Mouse (Mus musculus) kidney, embryonic 14.5 days (tissue): ENCODE results near the gene Lix1l. TPM values are rescaled to one million over a fixed set of nuclear protein-coding genes. Genes with fewer than 3 reads are reported as not detected.

ENCODE experiments used
- ATAC-seq: fragments of 200-750 bp; cut with Nextera tagmentation; 2 replicates; pipeline ENCODE4 v1.8.0; 2017; ENCODE audit warnings: moderate number of reproducible peaks, mild to moderate bottlenecking, moderate TSS enrichment, moderate library complexity; ENCODE audit not compliant: low FRiP score, low TSS enrichment
- H3K27ac ChIP-seq: fragments of 300-500 bp; sonication (generic); 2 replicates; pipeline ENCODE4 v1.5.1; 2014; ENCODE audit warnings: low read depth, mild to moderate bottlenecking, low read length, moderate library complexity, mixed read lengths
- H3K27me3 ChIP-seq: fragments of 300-500 bp; sonication (generic); 2 replicates; pipeline ENCODE4 v1.6.1; 2014; ENCODE audit warnings: mild to moderate bottlenecking, low read length; ENCODE audit not compliant: control insufficient read depth, insufficient read depth
- H3K36me3 ChIP-seq: fragments of 300-500 bp; sonication (generic); 2 replicates; pipeline ENCODE4 v1.6.1; 2014; ENCODE audit warnings: low read length, mixed read lengths; ENCODE audit not compliant: control insufficient read depth, insufficient read depth
- H3K4me1 ChIP-seq: fragments of 300-500 bp; sonication (generic); 2 replicates; pipeline ENCODE4 v1.6.1; 2014; ENCODE audit warnings: low read length, mixed read lengths; ENCODE audit not compliant: control insufficient read depth, insufficient read depth
- H3K4me2 ChIP-seq: fragments of 300-500 bp; sonication (generic); replicated peaks from 2 replicates; pipeline ENCODE4 v1.6.1; 2014; ENCODE audit warnings: low read depth, mild to moderate bottlenecking, low read length
- H3K4me3 ChIP-seq: fragments of 300-500 bp; sonication (generic); 2 replicates; pipeline ENCODE4 v1.5.1; 2014; ENCODE audit warnings: mild to moderate bottlenecking, low read length
- H3K9ac ChIP-seq: fragments of 300-500 bp; sonication (generic); 2 replicates; pipeline ENCODE4 v1.6.1; 2014; ENCODE audit warnings: low read depth, mild to moderate bottlenecking, low read length, moderate library complexity
- H3K9me3 ChIP-seq: fragments of 300-500 bp; sonication (generic); 2 replicates; pipeline ENCODE4 v1.6.1; 2016; ENCODE audit warnings: low read length; ENCODE audit not compliant: control insufficient read depth
- WGBS: fragments of 180-500 bp; shearing (Covaris S2); extraction: QIAGEN DNeasy Blood & Tissue Kit; methylation state at CpG from one replicate; pipeline ENCODE4 v1.1.7; 2014; 5-methylcytosine and 5-hydroxymethylcytosine counted together
- polyA plus RNA-seq: library from polyadenylated mRNA; unstranded; fragments of >200 nt; fragmentation: Nextera tagmentation; extraction: Ambion mirVana; gene quantifications from 2 replicates; pipeline ENCODE4 v1.2.1, GENCODE M21; 2014

The Lix1l gene
- 5.8 and 7.0 TPM in 2 replicates for polyA plus RNA-seq

- H3K27ac ChIP-seq: peak within 1 kb of the TSS; percentile 88; the same call in 1 of the 2 replicates
- no peaks in the 10 kb centered on the region for H3K9me3 ChIP-seq
- H3K4me3 ChIP-seq: peak within 1 kb of the TSS; percentile 65
- peak within 1 kb of the TSS; percentile 86 for H3K4me2 ChIP-seq
- under 1% methylated on average over 27 of the region's 27 CpGs for WGBS
- no peaks in the 10 kb centered on the region for H3K36me3 ChIP-seq
- ATAC-seq: peak; percentile 95
- H3K9ac ChIP-seq: peak within 1 kb of the TSS; percentile 81
- peaks cover 35% of the 10 kb centered on the region for H3K4me1 ChIP-seq
- H3K27me3 ChIP-seq: peaks cover 28% of the 10 kb centered on the region
Observed at GRCm38 (mm10) chr3:96600639-96601250, at the start of gene Lix1l. Lix1l (plus strand) TSS chr3:96601149.

DNA sequence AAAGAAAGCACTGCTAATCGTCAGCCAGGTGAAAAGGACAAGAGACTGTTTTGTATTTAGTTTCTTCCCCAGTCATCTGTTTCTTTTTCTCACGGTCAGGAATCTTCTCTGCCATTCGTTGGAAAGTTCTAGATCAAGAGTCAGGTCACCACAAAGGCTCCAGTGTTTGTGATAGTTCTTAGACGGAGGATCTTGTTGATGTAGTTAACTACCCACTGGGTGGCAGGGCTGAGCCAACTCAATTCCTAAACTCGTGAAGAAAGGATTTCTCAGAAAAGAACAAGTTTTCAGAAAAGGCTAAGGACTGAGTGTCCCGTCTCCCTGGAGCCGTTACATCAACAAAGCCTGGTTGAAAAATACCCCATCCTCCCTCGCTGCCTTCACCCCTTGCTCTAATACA, 49.7 kb upstream of the Lix1l start:
- Histone ChIP-seq H3K4me2 (no peak overlapping the region), H3K4me3 (no peak overlapping the region), H3K36me3 (no peaks in the 10 kb centered on the region), H3K27ac (no peak overlapping the region), H3K9me3 (no peaks in the 10 kb centered on the region), H3K9ac (no peak overlapping the region), H3K4me1 (peaks cover 12% of the 10 kb centered on the region), H3K27me3 (no peaks in the 10 kb centered on the region)
- WGBS: 11% methylated on average over 8 of the region's 8 CpGs
- no peak for ATAC-seq

DNA sequence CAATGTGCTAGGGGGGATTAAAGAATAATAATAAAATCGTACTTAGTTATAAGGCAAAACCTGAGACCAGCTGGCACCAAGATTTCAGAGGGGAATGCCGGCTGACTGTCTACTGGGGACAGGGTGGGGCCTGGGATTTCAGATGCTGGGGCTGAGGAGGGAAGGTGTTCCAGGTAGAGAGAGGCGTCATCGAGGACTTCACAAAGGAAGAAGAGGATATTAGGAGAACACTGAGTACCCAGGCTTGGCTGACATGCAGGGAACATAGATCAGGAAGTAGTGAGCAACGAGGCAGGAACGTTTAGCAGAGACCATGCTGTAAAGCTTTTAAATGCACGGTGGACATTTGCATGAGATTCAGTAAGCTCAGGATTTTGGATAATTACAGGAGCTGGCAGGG, 49.1 kb upstream of the Lix1l start:
- Histone ChIP-seq H3K36me3 (no peaks in the 10 kb centered on the region), H3K27me3 (no peaks in the 10 kb centered on the region), H3K4me3 (no peak overlapping the region), H3K4me2 (no peak overlapping the region), H3K27ac (no peak overlapping the region), H3K9me3 (no peaks in the 10 kb centered on the region), H3K4me1 (peaks cover 19% of the 10 kb centered on the region), H3K9ac (no peak overlapping the region)
- ATAC-seq: no peak
- 70% methylated on average over 7 of the region's 7 CpGs for WGBS

GRCm38 (mm10) chr3:96553601-96554000, 47.3 kb upstream of the Lix1l start:
- Histone ChIP-seq H3K36me3 (no peaks in the 10 kb centered on the region), H3K4me2 (no peak overlapping the region), H3K27me3 (no peaks in the 10 kb centered on the region), H3K9ac (no peak overlapping the region), H3K4me3 (no peak overlapping the region), H3K9me3 (no peaks in the 10 kb centered on the region), H3K4me1 (peaks cover 22% of the 10 kb centered on the region), H3K27ac (no peak overlapping the region)
- WGBS: 78% methylated on average over 6 of the region's 6 CpGs
- ATAC-seq: no peak

DNA sequence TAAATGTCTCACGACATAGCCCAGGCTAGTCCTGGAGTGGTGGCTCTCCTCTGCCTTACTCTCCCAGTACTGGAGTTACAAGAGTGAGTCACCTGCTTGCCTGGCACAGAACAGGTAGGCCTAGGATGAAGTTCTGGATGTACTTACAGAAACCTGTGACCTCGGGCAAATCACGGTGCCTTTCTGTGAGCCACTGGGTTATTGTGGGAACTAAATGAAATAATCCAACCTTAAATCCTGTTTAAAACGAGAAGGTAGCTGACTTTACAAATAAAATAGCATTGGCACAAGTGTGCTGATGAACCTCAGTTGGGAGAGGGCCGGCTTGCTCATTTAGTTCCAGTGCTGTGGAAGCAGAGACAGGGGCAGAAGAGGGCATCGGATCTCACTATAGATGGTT, 46.7 kb upstream of the Lix1l start:
- H3K9ac ChIP-seq: no peak overlapping the region
- H3K27ac ChIP-seq: no peak overlapping the region
- no peaks in the 10 kb centered on the region for H3K9me3 ChIP-seq
- H3K4me1 ChIP-seq: peaks cover 22% of the 10 kb centered on the region
- no peaks in the 10 kb centered on the region for H3K27me3 ChIP-seq
- no peak for ATAC-seq
- H3K36me3 ChIP-seq: peaks cover under 1% of the 10 kb centered on the region; the same call in 1 of the 2 replicates
- H3K4me3 ChIP-seq: no peak overlapping the region
- no peak overlapping the region for H3K4me2 ChIP-seq
- 84% methylated on average over 6 of the region's 6 CpGs for WGBS

- Histone ChIP-seq H3K9me3 (no peaks in the 10 kb centered on the region), H3K9ac (no peak overlapping the region), H3K4me3 (no peak overlapping the region), H3K36me3 (peaks cover 9% of the 10 kb centered on the region), H3K4me1 (peaks cover 31% of the 10 kb centered on the region), H3K27ac (peak overlapping the region; percentile 63; the same call in 1 of the 2 replicates), H3K27me3 (no peaks in the 10 kb centered on the region), H3K4me2 (no peak overlapping the region)
- 45% methylated on average over 12 of the region's 12 CpGs for WGBS
- no peak for ATAC-seq
Observed at GRCm38 (mm10) chr3:96555041-96555596, 45.8 kb upstream of the Lix1l start.

DNA sequence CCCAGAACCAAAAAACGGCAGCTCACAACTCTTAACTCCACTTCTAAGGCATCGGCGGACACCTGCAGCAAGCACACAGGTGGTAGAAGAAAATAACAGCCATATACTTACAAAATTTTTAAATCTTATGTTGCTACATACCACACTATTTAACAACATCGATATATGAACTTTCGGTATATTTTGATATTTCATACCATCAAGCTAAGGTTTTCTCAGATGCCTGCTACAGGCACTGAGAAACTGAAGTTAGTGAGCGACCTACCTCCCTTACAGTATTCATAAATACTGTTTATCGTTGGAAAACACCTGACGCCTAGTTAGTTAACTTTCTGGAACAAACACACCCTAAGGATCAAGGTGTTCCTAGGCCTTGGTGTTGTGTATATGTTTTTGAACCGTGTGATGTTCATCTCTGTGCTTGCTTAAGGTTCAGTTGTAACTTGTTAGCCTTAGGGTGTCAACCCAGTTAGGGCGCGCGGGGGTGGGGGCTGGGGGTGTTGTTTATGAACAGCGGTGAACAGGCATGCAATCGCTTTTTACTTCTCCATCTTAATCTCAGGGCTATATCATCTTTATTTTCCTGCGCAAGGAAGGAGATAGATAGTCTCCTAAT, 44.8 kb upstream of the Lix1l start:
- Histone ChIP-seq H3K27me3 (no peaks in the 10 kb centered on the region), H3K4me2 (peak overlapping the region; percentile 81), H3K9me3 (no peaks in the 10 kb centered on the region), H3K27ac (no peak overlapping the region), H3K9ac (peak overlapping the region; percentile 73; the same call in 1 of the 2 replicates), H3K36me3 (peaks cover 19% of the 10 kb centered on the region), H3K4me3 (peak overlapping the region; percentile 79; the same call in 1 of the 2 replicates), H3K4me1 (peaks cover 41% of the 10 kb centered on the region)
- 79% methylated on average over 15 of the region's 15 CpGs for WGBS
- ATAC-seq: no peak

GRCm38 (mm10) chr3:96556651-96557635, 44.0 kb upstream of the Lix1l start:
- peak overlapping the region; percentile 93 for H3K27ac ChIP-seq
- no peaks in the 10 kb centered on the region for H3K27me3 ChIP-seq
- H3K4me2 ChIP-seq: peak overlapping the region; percentile 81
- peaks cover 41% of the 10 kb centered on the region for H3K4me1 ChIP-seq
- peak overlapping the region; percentile 79 for H3K4me3 ChIP-seq
- peak overlapping the region; percentile 73 for H3K9ac ChIP-seq
- no peaks in the 10 kb centered on the region for H3K9me3 ChIP-seq
- WGBS: 6% methylated on average over 22 of the region's 22 CpGs
- no peak for ATAC-seq
- peaks cover 24% of the 10 kb centered on the region for H3K36me3 ChIP-seq
